Mouse (Mus musculus): Measurements from ENCODE around the gene Gm10142. TPM values are rescaled to one million over a fixed set of nuclear protein-coding genes. Genes with fewer than 3 reads are reported as not detected.
"Not testable (repeated sequence)": the region's sequence is repeated elsewhere in the genome, so short reads cannot be mapped to it uniquely, and the experiment has no call there.

Gene Gm10142
- polyA plus RNA-seq, 1 experiment from 2014 or later, result not detected

DNA sequence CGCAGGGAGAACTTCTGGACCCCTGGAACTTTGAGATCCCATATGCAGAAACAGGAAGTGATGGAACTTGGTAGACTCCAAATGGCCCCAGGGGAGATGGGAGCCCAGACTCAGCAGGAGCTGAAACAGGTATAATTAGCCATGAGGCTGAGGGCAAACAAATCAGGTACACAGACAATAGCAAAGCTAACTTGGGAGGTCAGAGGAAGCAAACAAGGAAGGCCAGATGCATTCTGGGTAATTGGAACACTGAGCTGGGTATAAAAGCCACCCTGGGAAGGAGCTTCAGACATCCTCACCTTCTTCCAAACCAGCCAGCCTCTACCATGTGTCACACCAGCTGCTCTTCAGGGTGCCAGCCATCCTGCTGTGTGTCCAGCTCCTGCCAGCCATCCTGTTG is 4.7 kb downstream of the Gm10142 start, which contains the start of gene Krtap12-1:
Krtap12-1 (plus strand) TSS at position 301 of the 400 bp plus-strand sequence.
- not testable (repeated sequence) for DNase-seq (ENCODE audit: low spot score); H3K4me1 ChIP-seq (ENCODE audit: control insufficient read depth, insufficient read depth, low read length); H3K4me3 ChIP-seq (ENCODE audit: low read depth, low read length); ATAC-seq (ENCODE audit: insufficient number of reproducible peaks, low FRiP score, low TSS enrichment, low read depth); H3K27me3 ChIP-seq (ENCODE audit: control insufficient read depth, insufficient read depth, low read length); H3K36me3 ChIP-seq (ENCODE audit: control insufficient read depth, insufficient read depth, low read length); H3K9me3 ChIP-seq (ENCODE audit: control insufficient read depth, low read length); H3K27ac ChIP-seq (replicated peaks; ENCODE audit: low read depth, low read length); H3K9ac ChIP-seq (ENCODE audit: low read length); H3K4me2 ChIP-seq (ENCODE audit: low read depth, severe bottlenecking)
- 84% methylated on average over 1 of the region's 1 CpGs for WGBS

GRCm38 (mm10) chr10:77724855-77725254 is 9.2 kb downstream of the Gm10142 start:
- Histone ChIP-seq H3K4me1 (ENCODE audit: control insufficient read depth, insufficient read depth, low read length) (no peaks in the 10 kb centered on the region), H3K9ac (ENCODE audit: low read length) (no peak overlapping the region), H3K27me3 (ENCODE audit: control insufficient read depth, insufficient read depth, low read length) (no peaks in the 10 kb centered on the region), H3K27ac (replicated peaks; ENCODE audit: low read depth, low read length) (no peak overlapping the region), H3K4me2 (ENCODE audit: low read depth, severe bottlenecking) (no peak overlapping the region), H3K4me3 (ENCODE audit: low read depth, low read length) (no peak overlapping the region), H3K36me3 (ENCODE audit: control insufficient read depth, insufficient read depth, low read length) (no peaks in the 10 kb centered on the region), H3K9me3 (ENCODE audit: control insufficient read depth, low read length) (no peaks in the 10 kb centered on the region)
- no peak for ATAC-seq (ENCODE audit: insufficient number of reproducible peaks, low FRiP score, low TSS enrichment, low read depth)
- DNase-seq (ENCODE audit: low spot score), result no peak
- 76% methylated on average over 8 of the region's 8 CpGs for WGBS

DNA sequence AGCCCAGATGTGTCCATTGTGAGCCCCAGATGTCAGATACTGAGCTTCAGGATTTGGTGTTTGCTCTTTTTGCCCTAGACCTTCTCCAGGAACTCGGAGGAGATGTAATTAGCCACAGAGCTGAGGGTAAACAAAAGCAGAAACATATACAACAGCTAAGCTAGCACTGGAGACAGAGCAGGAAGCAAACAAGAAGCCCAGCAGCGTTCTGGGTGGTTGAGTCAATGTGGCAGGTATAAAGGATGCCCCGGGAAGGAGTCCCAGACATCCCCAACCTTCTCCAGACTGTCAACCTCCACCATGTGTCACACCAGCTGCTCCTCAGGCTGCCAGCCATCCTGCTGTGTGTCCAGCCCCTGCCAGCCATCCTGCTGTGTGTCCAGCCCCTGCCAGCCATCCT is 10.6 kb downstream of the Gm10142 start, which contains the start of gene Gm10100:
Gm10100 (plus strand) TSS at position 301 of the 400 bp plus-strand sequence.
- DNase-seq (ENCODE audit: low spot score) (no peak), ATAC-seq (ENCODE audit: insufficient number of reproducible peaks, low FRiP score, low TSS enrichment, low read depth) (no peak)
- no peak within 1 kb of the TSS for H3K27ac ChIP-seq (replicated peaks; ENCODE audit: low read depth, low read length)
- H3K27me3 ChIP-seq (ENCODE audit: control insufficient read depth, insufficient read depth, low read length), result no peaks in the 10 kb centered on the region
- H3K9me3 ChIP-seq (ENCODE audit: control insufficient read depth, low read length), result no peaks in the 10 kb centered on the region
- 29% methylated on average over 3 of the region's 3 CpGs for WGBS
- H3K4me2 ChIP-seq (ENCODE audit: low read depth, severe bottlenecking), result no peak within 1 kb of the TSS
- no peaks in the 10 kb centered on the region for H3K36me3 ChIP-seq (ENCODE audit: control insufficient read depth, insufficient read depth, low read length)
- no peaks in the 10 kb centered on the region for H3K4me1 ChIP-seq (ENCODE audit: control insufficient read depth, insufficient read depth, low read length)
- H3K9ac ChIP-seq (ENCODE audit: low read length), result no peak within 1 kb of the TSS
- no peak within 1 kb of the TSS for H3K4me3 ChIP-seq (ENCODE audit: low read depth, low read length)

DNA sequence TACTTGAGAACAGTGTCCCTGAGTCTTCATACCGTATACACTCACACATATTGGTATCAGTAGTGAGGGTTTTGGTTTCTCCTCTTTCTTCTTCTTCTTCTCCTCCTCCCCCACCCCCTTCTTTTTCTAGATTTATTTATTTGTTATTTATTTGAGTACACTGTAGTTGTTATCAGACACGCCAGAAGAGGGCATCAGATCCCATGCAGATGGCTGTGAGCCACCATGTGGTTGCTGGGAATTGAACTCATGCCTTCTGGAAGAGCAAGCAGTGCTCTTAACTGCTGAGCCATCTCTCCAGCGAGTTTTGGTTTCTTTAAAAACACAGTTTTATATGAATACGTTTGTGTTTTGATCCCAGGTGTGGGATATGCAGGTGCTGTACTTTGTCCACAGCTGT is 12.7 kb downstream of the Gm10142 start:
- no peaks in the 10 kb centered on the region for H3K27me3 ChIP-seq (ENCODE audit: control insufficient read depth, insufficient read depth, low read length)
- 63% methylated on average over 4 of the region's 4 CpGs for WGBS

DNA sequence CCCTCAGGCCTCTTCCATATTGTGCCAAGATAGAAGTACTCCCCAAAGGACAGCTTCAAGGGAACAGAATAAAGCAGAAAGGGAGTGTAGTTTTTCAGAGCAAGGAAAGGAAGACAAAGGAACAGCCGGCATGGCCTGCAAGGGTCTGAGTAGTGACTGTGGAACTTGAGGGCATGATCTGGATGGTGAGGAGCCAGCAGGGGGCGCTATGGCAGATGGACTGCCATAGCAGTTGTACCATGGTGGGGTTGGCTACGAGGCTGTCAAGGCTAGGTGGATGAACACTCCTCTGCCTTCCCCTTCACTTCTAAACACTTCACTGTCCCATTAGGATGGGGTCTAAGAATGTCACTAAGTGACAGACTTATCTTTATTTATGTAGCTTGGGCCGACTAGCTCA is 13.6 kb downstream of the Gm10142 start:
- Histone ChIP-seq H3K4me1 (ENCODE audit: control insufficient read depth, insufficient read depth, low read length) (no peaks in the 10 kb centered on the region), H3K9me3 (ENCODE audit: control insufficient read depth, low read length) (no peaks in the 10 kb centered on the region), H3K36me3 (ENCODE audit: control insufficient read depth, insufficient read depth, low read length) (no peaks in the 10 kb centered on the region), H3K4me2 (ENCODE audit: low read depth, severe bottlenecking) (no peak overlapping the region), H3K4me3 (ENCODE audit: low read depth, low read length) (no peak overlapping the region), H3K9ac (ENCODE audit: low read length) (no peak overlapping the region), H3K27me3 (ENCODE audit: control insufficient read depth, insufficient read depth, low read length) (no peaks in the 10 kb centered on the region), H3K27ac (replicated peaks; ENCODE audit: low read depth, low read length) (no peak overlapping the region)
- WGBS, result 55% methylated on average over 4 of the region's 4 CpGs
- DNase-seq (ENCODE audit: low spot score), result peak; percentile 43
- no peak for ATAC-seq (ENCODE audit: insufficient number of reproducible peaks, low FRiP score, low TSS enrichment, low read depth)

More for the DNA sequence above, 12.7 kb downstream of the Gm10142 start:
- peak; percentile 26 for DNase-seq (ENCODE audit: low spot score)
- no peak overlapping the region for H3K9ac ChIP-seq (ENCODE audit: low read length)
- no peak overlapping the region for H3K27ac ChIP-seq (replicated peaks; ENCODE audit: low read depth, low read length)
- no peaks in the 10 kb centered on the region for H3K9me3 ChIP-seq (ENCODE audit: control insufficient read depth, low read length)
- H3K4me2 ChIP-seq (ENCODE audit: low read depth, severe bottlenecking), result no peak overlapping the region
- no peak overlapping the region for H3K4me3 ChIP-seq (ENCODE audit: low read depth, low read length)
- H3K4me1 ChIP-seq (ENCODE audit: control insufficient read depth, insufficient read depth, low read length), result no peaks in the 10 kb centered on the region
- no peaks in the 10 kb centered on the region for H3K36me3 ChIP-seq (ENCODE audit: control insufficient read depth, insufficient read depth, low read length)
- no peak for ATAC-seq (ENCODE audit: insufficient number of reproducible peaks, low FRiP score, low TSS enrichment, low read depth)

GRCm38 (mm10) chr10:77735928-77736327 is 20.3 kb downstream of the Gm10142 start:
- no peak for DNase-seq (ENCODE audit: low spot score)
- no peaks in the 10 kb centered on the region for H3K27me3 ChIP-seq (ENCODE audit: control insufficient read depth, insufficient read depth, low read length)
- peaks cover 3% of the 10 kb centered on the region; the same call in 1 of the 2 replicates for H3K4me1 ChIP-seq (ENCODE audit: control insufficient read depth, insufficient read depth, low read length)
- no peak for ATAC-seq (ENCODE audit: insufficient number of reproducible peaks, low FRiP score, low TSS enrichment, low read depth)
- no peaks in the 10 kb centered on the region for H3K36me3 ChIP-seq (ENCODE audit: control insufficient read depth, insufficient read depth, low read length)
- H3K9me3 ChIP-seq (ENCODE audit: control insufficient read depth, low read length), result no peaks in the 10 kb centered on the region
- no peak overlapping the region for H3K4me3 ChIP-seq (ENCODE audit: low read depth, low read length)
- H3K9ac ChIP-seq (ENCODE audit: low read length), result no peak overlapping the region
- no peak overlapping the region for H3K4me2 ChIP-seq (ENCODE audit: low read depth, severe bottlenecking)
- H3K27ac ChIP-seq (replicated peaks; ENCODE audit: low read depth, low read length), result no peak overlapping the region
- WGBS, result 76% methylated on average over 1 of the region's 1 CpGs

- H3K9ac ChIP-seq (ENCODE audit: low read length), result no peak overlapping the region
- H3K4me2 ChIP-seq (ENCODE audit: low read depth, severe bottlenecking), result no peak overlapping the region
- no peaks in the 10 kb centered on the region for H3K27me3 ChIP-seq (ENCODE audit: control insufficient read depth, insufficient read depth, low read length)
- ATAC-seq (ENCODE audit: insufficient number of reproducible peaks, low FRiP score, low TSS enrichment, low read depth), result no peak
- H3K27ac ChIP-seq (replicated peaks; ENCODE audit: low read depth, low read length), result no peak overlapping the region
- DNase-seq (ENCODE audit: low spot score), result no peak
- WGBS, result 86% methylated on average over 4 of the region's 4 CpGs
- peaks cover 15% of the 10 kb centered on the region for H3K4me1 ChIP-seq (ENCODE audit: control insufficient read depth, insufficient read depth, low read length)
- no peak overlapping the region for H3K4me3 ChIP-seq (ENCODE audit: low read depth, low read length)
- no peaks in the 10 kb centered on the region for H3K9me3 ChIP-seq (ENCODE audit: control insufficient read depth, low read length)
- no peaks in the 10 kb centered on the region for H3K36me3 ChIP-seq (ENCODE audit: control insufficient read depth, insufficient read depth, low read length)
Observed at GRCm38 (mm10) chr10:77738929-77739328, 23.3 kb downstream of the Gm10142 start.

DNA sequence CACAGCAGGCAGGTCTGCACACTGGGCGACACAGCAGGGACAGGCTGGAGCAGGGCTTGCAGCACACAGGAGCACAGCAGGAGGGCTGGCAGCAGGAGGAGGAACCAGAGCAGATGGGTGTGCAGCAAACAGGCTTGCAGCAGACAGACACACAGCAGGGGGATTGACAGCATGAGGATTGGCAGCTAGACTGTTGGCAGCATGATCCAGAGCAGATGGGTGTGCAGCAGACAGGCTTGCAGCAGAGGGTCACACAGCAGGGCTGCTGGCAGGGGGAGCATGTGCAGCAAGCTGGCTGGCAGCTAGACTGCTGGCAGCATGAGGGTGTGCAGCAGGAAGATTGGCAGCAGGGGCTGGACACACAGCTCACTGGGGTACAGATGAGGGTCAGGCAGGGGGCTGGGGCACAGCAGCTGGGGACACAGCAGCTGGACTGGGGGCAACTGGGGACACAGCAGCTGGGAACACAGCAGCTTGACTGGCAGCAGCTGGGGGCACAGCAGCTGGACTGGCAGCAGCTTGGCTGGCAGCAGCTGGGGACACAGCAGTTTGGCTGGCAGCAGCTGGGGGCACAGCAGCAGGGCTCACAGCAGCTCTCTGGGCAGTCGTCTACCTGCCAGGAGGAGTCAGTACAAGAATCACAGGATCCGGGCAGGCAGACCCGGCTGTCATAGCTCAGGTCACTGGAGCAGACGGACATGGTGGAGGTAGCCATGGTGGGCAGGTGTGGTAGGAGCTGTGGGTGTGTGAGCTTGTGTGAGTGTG is 26.5 kb downstream of the Gm10142 start, which contains the start of gene Gm18596:
Gm18596 (minus strand) TSS at position 715 of the 765 bp plus-strand sequence.
- peak; percentile 30 for DNase-seq (ENCODE audit: low spot score)
- WGBS, result 43% methylated on average over 4 of the region's 5 CpGs
- not testable (repeated sequence) for ATAC-seq (ENCODE audit: insufficient number of reproducible peaks, low FRiP score, low TSS enrichment, low read depth); H3K9ac ChIP-seq (ENCODE audit: low read length); H3K4me2 ChIP-seq (ENCODE audit: low read depth, severe bottlenecking); H3K9me3 ChIP-seq (ENCODE audit: control insufficient read depth, low read length); H3K27me3 ChIP-seq (ENCODE audit: control insufficient read depth, insufficient read depth, low read length); H3K36me3 ChIP-seq (ENCODE audit: control insufficient read depth, insufficient read depth, low read length); H3K4me3 ChIP-seq (ENCODE audit: low read depth, low read length)
- H3K27ac ChIP-seq (replicated peaks; ENCODE audit: low read depth, low read length), result peak within 1 kb of the TSS; percentile 26; the same call in 1 of the 2 replicates
- H3K4me1 ChIP-seq (ENCODE audit: control insufficient read depth, insufficient read depth, low read length), result peaks cover 15% of the 10 kb centered on the region

Measured in limb, embryonic 11.5 days (tissue).